In genomic region chr17:24473612-24474275, GRCm38 (mm10) we compare ENCODE assay signal across 8 mouse cellular contexts. TPM values are rescaled to one million over a fixed set of nuclear protein-coding genes. Genes with fewer than 3 reads are reported as not detected.
DNase-seq lines count a peak whose midpoint lies in the region; ATAC-seq and TF ChIP-seq lines count a peak whose summit lies in the region.

Gene Bricd5, plus strand, starts transcription at chr17:24473884.

- H3K4me1 ChIP-seq in heart, embryonic 11.5 days (ENCODE audit: control insufficient read depth, insufficient read depth, low read length): peaks cover 32% of the 10 kb centered on the region
- peaks cover 59% of the 10 kb centered on the region for H3K4me1 ChIP-seq in E14TG2a.4 (replicated peaks; ENCODE audit: low read depth, low read length)
- peaks cover 47% of the 10 kb centered on the region for H3K4me1 ChIP-seq in hindbrain, embryonic 12.5 days
- peaks cover 26% of the 10 kb centered on the region for H3K4me1 ChIP-seq in midbrain, embryonic 11.5 days (ENCODE audit: control insufficient read depth, insufficient read depth, low read length)

- no peak for ATAC-seq in heart, embryonic 11.5 days (replicated peaks; ENCODE audit: insufficient number of reproducible peaks, low FRiP score, low TSS enrichment)
- no peak for ATAC-seq in hindbrain, embryonic 12.5 days (ENCODE audit: low FRiP score)
- no peak for ATAC-seq in midbrain, embryonic 11.5 days (ENCODE audit: low FRiP score)

- H3K27ac ChIP-seq in heart, embryonic 11.5 days (ENCODE audit: low read depth, low read length): no peak within 1 kb of the TSS
- H3K27ac ChIP-seq in hindbrain, embryonic 12.5 days: peak within 1 kb of the TSS; percentile 23; the same call in 1 of the 2 replicates
- no peak within 1 kb of the TSS for H3K27ac ChIP-seq in midbrain, embryonic 11.5 days (ENCODE audit: low read depth, low read length)

- peaks cover 24% of the 10 kb centered on the region for H3K36me3 ChIP-seq in heart, embryonic 11.5 days (ENCODE audit: control insufficient read depth, insufficient read depth, low read length)
- peaks cover 72% of the 10 kb centered on the region for H3K36me3 ChIP-seq in E14TG2a.4 (ENCODE audit: insufficient read depth, low read length)
- peaks cover 44% of the 10 kb centered on the region for H3K36me3 ChIP-seq in hindbrain, embryonic 12.5 days
- H3K36me3 ChIP-seq in midbrain, embryonic 11.5 days (ENCODE audit: control insufficient read depth, insufficient read depth, low read length): peaks cover 7% of the 10 kb centered on the region

- peak within 1 kb of the TSS; percentile 98 for H3K4me2 ChIP-seq in heart, embryonic 11.5 days
- H3K4me2 ChIP-seq in hindbrain, embryonic 12.5 days (replicated peaks): 0 out of 2 replicates have a peak within 1 kb of the TSS, but pooled peaks have one; percentile 8
- no peak within 1 kb of the TSS for H3K4me2 ChIP-seq in midbrain, embryonic 11.5 days

- no peak within 1 kb of the TSS for H3K4me3 ChIP-seq in heart, embryonic 11.5 days (ENCODE audit: low read depth, low read length)
- H3K4me3 ChIP-seq in E14TG2a.4 (replicated peaks; ENCODE audit: low read length): peak within 1 kb of the TSS; percentile 96; the same call in 1 of the 2 replicates
- H3K4me3 ChIP-seq in hindbrain, embryonic 12.5 days: no peak within 1 kb of the TSS
- no peak within 1 kb of the TSS for H3K4me3 ChIP-seq in midbrain, embryonic 11.5 days (ENCODE audit: low read depth, low read length)

- 0 out of 2 replicates have a peak within 1 kb of the TSS, but pooled peaks have one; percentile 10 for H3K9ac ChIP-seq in heart, embryonic 11.5 days (ENCODE audit: low read depth, low read length)
- H3K9ac ChIP-seq in hindbrain, embryonic 12.5 days: 0 out of 2 replicates have a peak within 1 kb of the TSS, but pooled peaks have one; percentile 9
- H3K9ac ChIP-seq in midbrain, embryonic 11.5 days (ENCODE audit: low read length): no peak within 1 kb of the TSS

- TF ChIP-seq CTCF in E14TG2a.4 (conservative IDR thresholded peaks at IDR 0.05; ENCODE audit: low read length): no peak

- no peak for DNase-seq in heart, postnatal 4 days
- peak; percentile 75 for DNase-seq in midbrain, embryonic 11.5 days (ENCODE audit: low spot score, missing footprints)
- no peak for DNase-seq in thymus, postnatal 14 days
- DNase-seq in ovary, postnatal 36 days (ENCODE audit: low spot score): no peak
- no peak for DNase-seq in lung, postnatal 4 days

- H3K9me3 ChIP-seq in heart, embryonic 11.5 days (replicated peaks; ENCODE audit: control insufficient read depth, low read length): no peaks in the 10 kb centered on the region
- H3K9me3 ChIP-seq in E14TG2a.4 (ENCODE audit: low read length): no peaks in the 10 kb centered on the region
- H3K9me3 ChIP-seq in hindbrain, embryonic 12.5 days (replicated peaks): no peaks in the 10 kb centered on the region
- no peaks in the 10 kb centered on the region for H3K9me3 ChIP-seq in midbrain, embryonic 11.5 days (ENCODE audit: control insufficient read depth, low read length)

- WGBS in heart, embryonic 11.5 days (ENCODE audit: insufficient replicate concordance): 73% methylated on average over 6 of the region's 6 CpGs
- WGBS in hindbrain, embryonic 12.5 days: 72% methylated on average over 6 of the region's 6 CpGs
- WGBS in midbrain, embryonic 11.5 days: 86% methylated on average over 6 of the region's 6 CpGs

- no peaks in the 10 kb centered on the region for H3K27me3 ChIP-seq in heart, embryonic 11.5 days (ENCODE audit: control insufficient read depth, insufficient read depth, low read length)
- no peaks in the 10 kb centered on the region for H3K27me3 ChIP-seq in E14TG2a.4 (ENCODE audit: insufficient read depth, low read length)
- H3K27me3 ChIP-seq in hindbrain, embryonic 12.5 days: no peaks in the 10 kb centered on the region
- no peaks in the 10 kb centered on the region for H3K27me3 ChIP-seq in midbrain, embryonic 11.5 days (ENCODE audit: control insufficient read depth, insufficient read depth, low read length)

RNA-seq across cellular contexts. Expression of gene Bricd5, which starts in this region (rescaled TPM):
- polyA plus RNA-seq in heart, embryonic 11.5 days (2014; fragmentation: Nextera tagmentation; extraction: Ambion mirVana): 0.21 and 0.42 TPM in 2 replicates
- total RNA-seq in heart, postnatal 4 days (2021): under 1 TPM in 1 of 2 experiments, not detected in 1; 0.29 TPM
- polyA plus RNA-seq in hindbrain, embryonic 12.5 days (2016; fragmentation: Nextera tagmentation; extraction: Ambion mirVana): 1.2 TPM in 1 of 2 replicates, not detected in the other
- 0.32 TPM in 1 of 2 replicates, not detected in the other for polyA plus RNA-seq in midbrain, embryonic 11.5 days (2014; fragmentation: Nextera tagmentation; extraction: Ambion mirVana)

Comparison
In these comparisons a context has a peak if more than half of its experiments do, and no peak if none do; other contexts are left out.
1. Peak in DNase-seq in midbrain, embryonic 11.5 days; RNA of the gene not detected or under 1 TPM.